Mouse (Mus musculus) adrenal gland, postnatal 36 days (tissue): Measurements from ENCODE around the gene Apom. TPM values are rescaled to one million over a fixed set of nuclear protein-coding genes. Genes with fewer than 3 reads are reported as not detected.
A peak's percentile ranks its signal among the peaks of the same experiment; 100 is the strongest.

Experiments
- DNase-seq, 2 experiments: peaks; one replicate each; pipeline ENCODE4 v3.0.0; 2021; ENCODE audit warnings: mixed read lengths in 1 of 2
- total RNA-seq, 2 experiments: library from RNA; stranded (reverse); gene quantifications; 2 replicates each; pipeline ENCODE4 v1.2.3; 2021

The Apom gene
- total RNA-seq, 2 experiments from 2014 or later = not detected

DNA sequence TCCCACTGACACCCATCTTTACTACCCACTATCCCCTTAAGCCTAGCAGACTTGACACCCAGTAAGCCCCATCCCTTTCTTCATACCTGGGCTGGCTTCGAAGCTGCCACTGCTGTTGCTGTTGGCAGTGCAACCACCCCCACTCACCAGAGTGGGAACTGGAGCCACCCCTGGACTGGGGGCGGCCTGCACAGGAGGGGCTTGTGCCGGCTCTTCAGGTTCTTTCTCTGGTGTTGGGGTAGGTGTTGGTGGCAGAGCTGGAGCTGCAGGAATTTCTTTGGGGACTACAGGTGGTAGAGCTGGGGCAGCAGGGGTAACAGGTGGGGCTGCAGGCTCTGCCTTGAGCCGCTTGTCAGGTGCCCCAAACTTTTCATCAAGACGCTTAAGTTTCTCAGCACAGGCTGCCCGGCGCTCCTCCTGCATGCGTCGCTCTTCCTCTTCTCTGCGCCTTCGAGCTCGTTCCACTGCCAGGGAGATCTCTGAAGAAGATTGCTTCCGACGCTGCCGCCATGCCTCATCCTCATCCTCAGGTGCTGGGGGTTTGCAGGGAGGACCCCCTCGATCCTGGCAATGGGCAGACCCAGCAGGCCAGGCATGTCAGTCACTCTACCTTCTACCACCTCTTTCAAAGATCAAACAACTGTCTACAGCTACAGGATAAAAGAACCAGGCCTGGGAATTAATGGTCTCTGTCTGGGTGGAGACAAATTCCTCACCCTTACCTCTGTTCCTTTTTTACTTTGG, 27.2 kb upstream of the Apom start:
- DNase-seq = no peak

- no peak for DNase-seq
Measured at GRCm38 (mm10) chr17:35157661-35158175, 25.9 kb upstream of the Apom start.

DNA sequence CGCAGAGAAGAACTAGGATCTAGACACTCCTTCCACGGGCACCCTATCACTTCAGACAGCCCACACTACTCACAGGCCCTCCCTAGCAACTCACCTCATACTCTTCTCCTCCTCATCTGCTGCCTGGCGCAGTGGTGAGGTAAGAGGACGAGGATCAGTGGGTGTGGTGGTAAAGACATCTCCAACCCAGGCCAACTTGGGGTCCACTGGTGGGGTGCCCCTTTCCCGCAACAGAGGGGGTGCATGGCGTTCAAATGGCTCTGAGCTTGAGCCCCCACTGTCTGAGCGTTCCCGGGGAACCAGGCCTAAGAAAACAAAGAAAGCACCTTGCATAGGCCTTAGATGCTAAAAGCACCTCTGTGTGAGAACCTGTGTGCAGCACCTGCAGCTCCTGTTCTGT, 25.4 kb upstream of the Apom start:
- no peak for DNase-seq

DNA sequence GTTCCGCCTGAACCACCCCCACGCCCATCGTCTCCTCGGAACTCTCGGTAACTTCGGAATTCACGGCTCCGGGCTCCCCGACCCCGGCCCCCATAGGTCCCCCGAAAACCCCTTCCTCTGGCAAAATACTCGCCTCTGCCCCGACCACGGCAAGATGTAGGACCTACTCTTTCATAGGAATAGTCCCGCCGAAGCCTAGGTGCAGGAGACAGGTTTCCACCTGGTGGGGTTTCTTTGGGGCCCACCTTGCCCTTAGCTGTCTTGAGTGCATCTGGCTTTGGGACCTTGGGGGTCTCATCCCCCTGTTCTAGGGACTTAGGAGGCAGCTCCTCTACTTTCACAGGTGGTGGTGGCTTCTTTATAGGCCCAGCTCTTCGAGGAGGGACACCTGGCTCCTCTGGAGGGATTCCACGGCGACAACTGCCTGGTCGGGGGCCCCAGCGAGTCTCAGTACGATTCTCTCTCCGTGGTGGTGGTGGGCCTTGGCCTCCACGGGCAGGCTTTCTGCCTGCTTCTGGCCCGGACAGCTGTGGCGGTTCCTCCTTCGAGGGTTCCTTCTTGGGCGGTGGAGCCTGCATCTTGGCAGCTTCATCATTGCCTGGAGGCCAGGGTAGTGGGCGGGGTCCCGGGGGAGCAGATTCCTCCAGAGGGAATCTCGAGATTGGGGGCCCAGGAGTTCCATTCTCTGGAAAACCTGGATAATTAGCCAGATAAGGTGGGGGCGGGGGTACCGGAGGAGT, 24.8 kb upstream of the Apom start:
- DNase-seq = no peak

DNA sequence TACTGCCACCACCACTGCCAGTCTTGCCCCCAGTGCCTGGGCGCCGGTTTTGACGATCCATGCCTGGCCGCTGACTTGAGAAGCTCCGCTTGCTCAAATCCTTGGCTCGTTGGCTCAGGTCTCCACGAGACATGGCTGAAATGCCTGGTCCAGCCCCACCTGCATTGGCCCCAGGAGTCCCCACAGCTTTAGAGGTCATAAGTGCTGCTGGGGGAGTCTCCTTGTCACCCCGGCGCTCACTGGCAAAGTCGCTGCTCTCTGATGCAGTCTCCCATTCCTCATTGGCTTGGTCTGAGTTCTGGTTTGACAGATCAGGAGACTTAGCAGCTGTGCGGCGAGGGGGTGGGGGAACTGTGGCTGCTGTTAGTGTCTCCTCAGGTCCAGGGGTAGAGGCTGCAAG, 23.6 kb upstream of the Apom start:
- no peak for DNase-seq

GRCm38 (mm10) chr17:35154616-35155015, 22.8 kb upstream of the Apom start:
- no peak for DNase-seq

GRCm38 (mm10) chr17:35153931-35154330, 22.1 kb upstream of the Apom start:
- no peak for DNase-seq

GRCm38 (mm10) chr17:35153077-35153476, 21.2 kb upstream of the Apom start:
- no peak for DNase-seq

DNA sequence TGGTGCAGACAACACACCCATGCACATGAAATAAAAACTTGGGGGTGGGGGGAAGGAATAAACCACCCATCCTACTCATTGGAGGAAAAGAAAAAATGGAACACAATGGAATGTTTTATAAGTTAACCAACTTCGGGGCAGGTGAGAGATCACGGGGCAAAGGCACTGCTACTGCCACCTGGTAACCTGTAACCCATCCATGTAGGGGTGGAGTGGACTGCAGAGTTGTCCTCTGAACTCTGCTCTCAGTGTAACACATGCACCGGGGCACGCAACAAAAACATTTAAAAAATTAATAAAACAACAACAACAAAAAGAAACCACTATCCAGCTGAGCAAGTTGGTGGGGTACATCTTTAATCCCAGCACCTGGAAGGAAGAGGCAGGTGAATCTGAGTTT, 20.3 kb upstream of the Apom start:
- DNase-seq = no peak

DNA sequence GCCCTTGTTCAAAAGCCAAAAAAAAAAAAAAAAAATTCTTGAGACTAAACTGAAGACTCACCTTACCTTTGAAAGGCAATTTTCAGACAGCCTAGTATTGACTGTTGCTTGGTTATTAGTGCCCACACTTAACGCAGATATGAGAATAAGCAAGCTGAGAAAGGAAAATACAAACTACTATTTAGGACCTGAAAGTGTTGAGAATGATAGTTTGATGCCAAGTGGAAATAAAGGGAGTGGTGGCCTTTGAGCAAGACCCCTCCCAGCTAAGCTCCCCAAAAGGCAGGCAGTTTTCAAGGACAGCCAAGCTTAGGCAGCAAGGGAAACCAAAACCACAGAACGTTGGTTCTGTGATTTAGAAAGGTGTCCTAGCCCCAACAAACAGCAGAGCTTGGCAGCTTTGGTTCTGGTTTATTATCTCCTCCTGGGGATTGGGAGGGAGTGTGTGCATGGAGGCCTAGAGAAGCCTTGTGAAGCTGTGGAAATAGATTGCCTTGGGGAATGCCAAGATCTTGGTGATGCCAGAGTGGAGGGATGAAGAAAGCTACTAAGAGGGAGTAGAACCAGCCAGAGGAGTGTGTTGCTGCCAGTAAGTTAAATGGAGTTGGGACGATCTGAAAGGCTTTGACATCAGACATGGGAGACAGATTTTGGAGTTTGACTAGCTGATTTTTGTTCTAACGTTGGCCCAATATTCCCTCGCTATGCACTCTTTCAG, 16.2 kb upstream of the Apom start:
- peak in 1 of 2 experiments; percentile 12 for DNase-seq

- DNase-seq = no peak
Measured at GRCm38 (mm10) chr17:35147348-35147747, 15.5 kb upstream of the Apom start.

GRCm38 (mm10) chr17:35146139-35146538, 14.3 kb upstream of the Apom start:
- no peak for DNase-seq

GRCm38 (mm10) chr17:35141971-35142370, 10.1 kb upstream of the Apom start:
- DNase-seq = peak; percentile 91 to 92

DNA sequence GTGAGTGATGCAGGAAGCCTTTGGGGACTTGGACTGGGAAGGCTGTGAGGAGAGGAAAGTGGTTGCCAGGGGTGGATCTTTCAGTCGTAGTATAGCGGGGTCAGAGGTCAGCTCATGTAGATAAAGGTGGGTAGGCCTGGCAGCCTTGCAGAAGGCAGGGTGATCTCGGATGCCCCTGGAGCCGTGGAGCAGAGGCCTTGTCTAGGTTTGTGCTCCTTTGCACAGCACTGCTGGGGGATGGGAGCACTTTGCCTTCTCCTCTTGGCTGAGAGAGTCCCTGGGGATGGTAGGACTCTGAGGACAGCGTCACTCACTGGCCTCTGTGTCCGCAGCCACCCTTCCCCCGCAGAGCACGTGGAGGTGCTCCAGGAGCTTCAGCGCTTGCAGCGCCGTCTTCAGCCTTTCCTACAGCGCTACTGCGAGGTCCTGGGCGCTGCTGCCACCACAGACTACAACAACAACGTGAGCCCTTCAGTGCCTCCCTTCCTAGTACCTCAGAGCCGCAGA, 8.7 kb upstream of the Apom start:
- DNase-seq = peak; percentile 47 to 67

GRCm38 (mm10) chr17:35139269-35139668, 7.4 kb upstream of the Apom start:
- DNase-seq = peak; percentile 48 to 50

GRCm38 (mm10) chr17:35135591-35136320, 3.9 kb upstream of the Apom start:
- DNase-seq = no peak

- peak; percentile 94 to 95 for DNase-seq
Measured at GRCm38 (mm10) chr17:35134801-35135590, 3.1 kb upstream of the Apom start, which contains the start of gene Bag6. TSS of gene Bag6 (plus strand) at chr17:35135178.

GRCm38 (mm10) chr17:35133517-35133916, 1.7 kb upstream of the Apom start:
- no peak for DNase-seq

DNA sequence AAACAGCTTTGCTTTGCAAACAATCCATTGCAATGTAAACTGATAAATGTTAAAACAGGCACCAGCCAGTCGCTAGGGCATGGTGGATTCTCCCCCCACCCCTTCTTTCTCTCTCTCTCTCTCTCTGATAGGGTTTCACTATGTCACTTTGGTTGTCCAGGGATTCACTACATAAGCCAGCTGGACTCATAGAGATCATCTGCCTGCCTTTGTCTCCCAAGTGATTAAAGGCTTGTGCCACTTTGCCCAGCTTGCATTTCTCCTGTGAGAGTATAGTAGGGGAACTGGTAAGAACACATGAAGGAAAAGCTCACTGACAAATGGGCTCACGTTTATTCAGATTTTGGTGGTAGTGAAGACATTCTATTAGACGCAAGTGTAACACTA, 317 bp upstream of the Apom start:
- no peak for DNase-seq

DNA sequence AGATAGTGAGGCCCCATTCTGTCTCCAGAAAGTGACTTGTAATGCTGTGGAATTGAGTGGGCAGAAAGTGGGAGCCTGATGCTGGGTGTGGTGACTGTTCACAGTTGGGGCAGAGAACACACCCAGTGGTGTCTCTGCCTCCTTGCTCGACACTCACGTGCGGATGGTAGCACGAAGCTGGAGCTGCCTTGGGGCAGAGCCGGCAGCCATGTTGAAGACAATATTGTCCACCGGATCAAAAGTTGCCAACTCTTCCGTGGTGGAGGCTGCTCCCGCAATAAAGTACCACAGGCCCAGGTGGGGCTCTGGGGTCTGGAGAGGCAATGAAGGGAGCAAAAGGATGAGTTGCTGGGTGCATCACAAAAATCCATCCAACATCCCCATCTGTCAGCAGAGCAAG, 812 bp downstream of the Apom start:
- DNase-seq = no peak

DNA sequence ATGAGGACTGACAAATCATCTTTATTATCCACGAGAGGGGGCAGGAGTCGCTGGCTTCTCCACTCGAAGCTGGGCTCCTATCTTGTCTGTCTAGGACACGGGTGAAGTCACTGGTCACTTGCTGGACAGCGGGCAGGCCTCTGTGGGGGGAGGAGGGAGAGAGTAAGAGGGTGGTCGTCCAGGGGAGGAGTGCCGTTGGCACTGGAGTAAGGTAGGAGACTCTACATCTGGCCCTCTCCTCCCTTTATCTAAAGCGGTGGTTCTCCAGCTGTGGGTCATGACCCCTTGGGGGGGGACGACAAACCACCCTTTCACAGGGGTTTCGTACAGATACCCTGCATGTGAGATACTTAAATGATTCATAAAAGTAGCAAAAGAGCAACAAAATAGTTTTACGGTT, 2.9 kb downstream of the Apom start:
- DNase-seq = no peak
